Mouse (Mus musculus) neural tube, embryonic 15.5 days (tissue): ENCODE data around the gene Dhcr24. TPM values are rescaled to one million over a fixed set of nuclear protein-coding genes. Genes with fewer than 3 reads are reported as not detected.

Experiments used
- ATAC-seq: fragments of 200-750 bp; cut with Nextera tagmentation; 2 replicates; pipeline ENCODE4 v1.8.0; 2017; ENCODE audit warnings: mild to moderate bottlenecking, moderate TSS enrichment, moderate library complexity; ENCODE audit not compliant: low FRiP score
- H3K27ac ChIP-seq: fragments of 300-500 bp; sonication (generic); replicated peaks from 2 replicates; pipeline ENCODE4 v1.5.1; 2015; ENCODE audit warnings: mild to moderate bottlenecking, inconsistent platforms
- H3K27me3 ChIP-seq: fragments of 300-500 bp; sonication (generic); replicated peaks from 2 replicates; pipeline ENCODE4 v1.6.1; 2015; ENCODE audit warnings: inconsistent platforms
- H3K36me3 ChIP-seq: fragments of 300-500 bp; sonication (generic); 2 replicates; pipeline ENCODE4 v1.6.1; 2015; ENCODE audit warnings: inconsistent platforms
- H3K4me1 ChIP-seq: fragments of 300-500 bp; sonication (generic); 2 replicates; pipeline ENCODE4 v1.6.1; 2015; ENCODE audit warnings: inconsistent platforms
- H3K4me2 ChIP-seq: fragments of 300-500 bp; sonication (generic); 2 replicates; pipeline ENCODE4 v1.6.1; 2015; ENCODE audit warnings: inconsistent platforms, mild to moderate bottlenecking, moderate library complexity
- H3K4me3 ChIP-seq: fragments of 300-500 bp; sonication (generic); replicated peaks from 2 replicates; pipeline ENCODE4 v1.5.1; 2015; ENCODE audit warnings: mild to moderate bottlenecking, inconsistent platforms
- H3K9ac ChIP-seq: fragments of 300-500 bp; sonication (generic); replicated peaks from 2 replicates; pipeline ENCODE4 v1.6.1; 2015; ENCODE audit warnings: mild to moderate bottlenecking, inconsistent platforms
- H3K9me3 ChIP-seq: fragments of 300-500 bp; sonication (generic); replicated peaks from 2 replicates; pipeline ENCODE4 v1.6.1; 2016; ENCODE audit warnings: inconsistent platforms
- WGBS: fragments of 180-500 bp; shearing (Covaris S2); methylation state at CpG from one replicate; pipeline ENCODE4 v1.1.7; 2015; ENCODE audit warnings: mixed read lengths; 5-methylcytosine and 5-hydroxymethylcytosine counted together
- polyA plus RNA-seq: library from polyadenylated mRNA; unstranded; fragments of >200 nt; fragmentation: Nextera tagmentation; extraction: Ambion mirVana; gene quantifications from 2 replicates; pipeline ENCODE4 v1.2.1, GENCODE M21; 2015

Gene Dhcr24
- polyA plus RNA-seq, 1 experiment from 2014 or later, result 4.6 TPM

- 57% methylated on average over 9 of the region's 9 CpGs for WGBS
- ATAC-seq, result no peak
These were observed 2.3 kb downstream of the Dhcr24 start for GRCm38 (mm10) chr4:106562837-106563790.

GRCm38 (mm10) chr4:106564161-106564560 lies 3.3 kb downstream of the Dhcr24 start:
- Histone ChIP-seq H3K36me3 (peaks cover 39% of the 10 kb centered on the region), H3K27me3 (no peaks in the 10 kb centered on the region), H3K9ac (no peak overlapping the region), H3K4me2 (peak overlapping the region; percentile 87), H3K9me3 (no peaks in the 10 kb centered on the region), H3K27ac (no peak overlapping the region), H3K4me1 (peaks cover 43% of the 10 kb centered on the region), H3K4me3 (peak overlapping the region; percentile 97; the same call in 1 of the 2 replicates)
- WGBS, result 79% methylated on average over 11 of the region's 11 CpGs
- no peak for ATAC-seq

More at GRCm38 (mm10) chr4:106562837-106563790, 2.3 kb downstream of the Dhcr24 start:
- H3K9me3 ChIP-seq, result no peaks in the 10 kb centered on the region
- H3K4me2 ChIP-seq, result peak overlapping the region; percentile 87
- no peak overlapping the region for H3K27ac ChIP-seq
- H3K4me3 ChIP-seq, result peak overlapping the region; percentile 97
- peaks cover 37% of the 10 kb centered on the region for H3K36me3 ChIP-seq
- peaks cover 43% of the 10 kb centered on the region for H3K4me1 ChIP-seq
- H3K9ac ChIP-seq, result peak overlapping the region; percentile 84
- H3K27me3 ChIP-seq, result no peaks in the 10 kb centered on the region

GRCm38 (mm10) chr4:106569680-106570079 lies 8.8 kb downstream of the Dhcr24 start:
- peaks cover 2% of the 10 kb centered on the region; the same call in 1 of the 2 replicates for H3K4me1 ChIP-seq
- H3K36me3 ChIP-seq, result peaks cover 74% of the 10 kb centered on the region
- H3K4me2 ChIP-seq, result no peak overlapping the region
- 92% methylated on average over 4 of the region's 4 CpGs for WGBS
- ATAC-seq, result no peak
- no peak overlapping the region for H3K4me3 ChIP-seq
- H3K27ac ChIP-seq, result no peak overlapping the region
- H3K9ac ChIP-seq, result no peak overlapping the region
- no peaks in the 10 kb centered on the region for H3K9me3 ChIP-seq
- H3K27me3 ChIP-seq, result no peaks in the 10 kb centered on the region

- H3K4me3 ChIP-seq, result no peak overlapping the region
- H3K27me3 ChIP-seq, result no peaks in the 10 kb centered on the region
- H3K36me3 ChIP-seq, result peaks cover 76% of the 10 kb centered on the region
- H3K4me1 ChIP-seq, result no peaks in the 10 kb centered on the region; the same call in 1 of the 2 replicates
- no peak overlapping the region for H3K4me2 ChIP-seq
- no peak overlapping the region for H3K27ac ChIP-seq
- 88% methylated on average over 11 of the region's 11 CpGs for WGBS
- ATAC-seq, result no peak
- H3K9ac ChIP-seq, result no peak overlapping the region
- no peaks in the 10 kb centered on the region for H3K9me3 ChIP-seq
These were observed 10.4 kb downstream of the Dhcr24 start for GRCm38 (mm10) chr4:106571081-106571724.

- no peak overlapping the region for H3K9ac ChIP-seq
- peaks cover 83% of the 10 kb centered on the region for H3K36me3 ChIP-seq
- WGBS, result 93% methylated on average over 8 of the region's 8 CpGs
- no peaks in the 10 kb centered on the region for H3K9me3 ChIP-seq
- ATAC-seq, result no peak
- H3K4me1 ChIP-seq, result no peaks in the 10 kb centered on the region
- no peak overlapping the region for H3K4me3 ChIP-seq
- no peak overlapping the region for H3K4me2 ChIP-seq
- H3K27ac ChIP-seq, result no peak overlapping the region
- H3K27me3 ChIP-seq, result no peaks in the 10 kb centered on the region
These were observed 14.2 kb downstream of the Dhcr24 start for GRCm38 (mm10) chr4:106575022-106575421.

- Histone ChIP-seq H3K36me3 (peaks cover 89% of the 10 kb centered on the region), H3K27ac (no peak overlapping the region), H3K9ac (no peak overlapping the region), H3K4me1 (no peaks in the 10 kb centered on the region), H3K4me2 (no peak overlapping the region), H3K27me3 (no peaks in the 10 kb centered on the region), H3K4me3 (no peak overlapping the region), H3K9me3 (no peaks in the 10 kb centered on the region)
- no peak for ATAC-seq
- 80% methylated on average over 7 of the region's 7 CpGs for WGBS
These were observed 16.7 kb downstream of the Dhcr24 start for GRCm38 (mm10) chr4:106577511-106577910.

- H3K27ac ChIP-seq, result no peak overlapping the region
- 85% methylated on average over 14 of the region's 14 CpGs for WGBS
- no peak overlapping the region for H3K4me2 ChIP-seq
- H3K9ac ChIP-seq, result no peak overlapping the region
- no peak overlapping the region for H3K4me3 ChIP-seq
- H3K27me3 ChIP-seq, result no peaks in the 10 kb centered on the region
- H3K4me1 ChIP-seq, result no peaks in the 10 kb centered on the region
- ATAC-seq, result no peak
- H3K9me3 ChIP-seq, result no peaks in the 10 kb centered on the region
- H3K36me3 ChIP-seq, result peaks cover 89% of the 10 kb centered on the region
These were observed 20.5 kb downstream of the Dhcr24 start for GRCm38 (mm10) chr4:106581176-106581864.

- H3K36me3 ChIP-seq, result peaks cover 89% of the 10 kb centered on the region
- no peaks in the 10 kb centered on the region for H3K4me1 ChIP-seq
- 93% methylated on average over 15 of the region's 15 CpGs for WGBS
- no peak overlapping the region for H3K4me2 ChIP-seq
- H3K4me3 ChIP-seq, result no peak overlapping the region
- no peaks in the 10 kb centered on the region for H3K27me3 ChIP-seq
- no peak overlapping the region for H3K27ac ChIP-seq
- no peak overlapping the region for H3K9ac ChIP-seq
- H3K9me3 ChIP-seq, result no peaks in the 10 kb centered on the region
- no peak for ATAC-seq
These were observed 21.0 kb downstream of the Dhcr24 start for GRCm38 (mm10) chr4:106581865-106582204.

- Histone ChIP-seq H3K27ac (no peak overlapping the region), H3K9me3 (no peaks in the 10 kb centered on the region), H3K4me2 (no peak overlapping the region), H3K9ac (no peak overlapping the region), H3K4me3 (no peak overlapping the region), H3K4me1 (no peaks in the 10 kb centered on the region), H3K36me3 (peaks cover 90% of the 10 kb centered on the region), H3K27me3 (no peaks in the 10 kb centered on the region)
- ATAC-seq, result no peak
- WGBS, result 92% methylated on average over 12 of the region's 12 CpGs
These were observed 21.8 kb downstream of the Dhcr24 start for GRCm38 (mm10) chr4:106582428-106583153.

- 88% methylated on average over 4 of the region's 4 CpGs for WGBS
- H3K4me2 ChIP-seq, result no peak overlapping the region
- no peaks in the 10 kb centered on the region for H3K27me3 ChIP-seq
- no peak overlapping the region for H3K4me3 ChIP-seq
- ATAC-seq, result no peak
- H3K27ac ChIP-seq, result no peak overlapping the region
- H3K9ac ChIP-seq, result no peak overlapping the region
- peaks cover 87% of the 10 kb centered on the region for H3K36me3 ChIP-seq
- no peaks in the 10 kb centered on the region for H3K9me3 ChIP-seq
- no peaks in the 10 kb centered on the region for H3K4me1 ChIP-seq
These were observed 23.8 kb downstream of the Dhcr24 start for GRCm38 (mm10) chr4:106584665-106585064.

GRCm38 (mm10) chr4:106587075-106587474 lies 26.2 kb downstream of the Dhcr24 start:
- Histone ChIP-seq H3K27ac (no peak overlapping the region), H3K27me3 (no peaks in the 10 kb centered on the region), H3K9ac (no peak overlapping the region), H3K9me3 (no peaks in the 10 kb centered on the region), H3K36me3 (peaks cover 74% of the 10 kb centered on the region), H3K4me3 (no peak overlapping the region), H3K4me1 (no peaks in the 10 kb centered on the region), H3K4me2 (no peak overlapping the region)
- no peak for ATAC-seq
- 92% methylated on average over 6 of the region's 6 CpGs for WGBS
